Mouse (Mus musculus) liver, embryonic 16.5 days (tissue): ENCODE data around the gene Tor1a. TPM values are rescaled to one million over a fixed set of nuclear protein-coding genes. Genes with fewer than 3 reads are reported as not detected.
"Not testable (repeated sequence)": the region's sequence is repeated elsewhere in the genome, so short reads cannot be mapped to it uniquely, and the experiment has no call there.

Experiments used
- ATAC-seq: fragments of 200-750 bp; cut with Nextera tagmentation; 2 replicates; pipeline ENCODE4 v1.8.0; 2017; ENCODE audit warnings: low read depth, mild to moderate bottlenecking, moderate number of reproducible peaks, moderate library complexity
- H3K27ac ChIP-seq: fragments of 300-500 bp; sonication (generic); 2 replicates; pipeline ENCODE4 v1.5.1; 2014; ENCODE audit warnings: mild to moderate bottlenecking, low read length
- H3K27me3 ChIP-seq: fragments of 300-500 bp; sonication (generic); 2 replicates; pipeline ENCODE4 v1.6.1; 2014; ENCODE audit warnings: low read depth, low read length, mixed read lengths; ENCODE audit not compliant: control insufficient read depth, insufficient read depth
- H3K36me3 ChIP-seq: fragments of 300-500 bp; sonication (generic); 2 replicates; pipeline ENCODE4 v1.6.1; 2014; ENCODE audit warnings: mild to moderate bottlenecking; ENCODE audit not compliant: control insufficient read depth, insufficient read depth
- H3K4me1 ChIP-seq: fragments of 300-500 bp; sonication (generic); 2 replicates; pipeline ENCODE4 v1.6.1; 2014; ENCODE audit warnings: low read depth, low read length, mixed read lengths; ENCODE audit not compliant: control insufficient read depth
- H3K4me2 ChIP-seq: fragments of 300-500 bp; sonication (generic); 2 replicates; pipeline ENCODE4 v1.6.1; 2014; ENCODE audit warnings: low read depth, low read length, mixed read lengths
- H3K4me3 ChIP-seq: fragments of 300-500 bp; sonication (generic); 2 replicates; pipeline ENCODE4 v1.5.1; 2014; ENCODE audit warnings: low read depth, mild to moderate bottlenecking, low read length
- H3K9ac ChIP-seq: fragments of 300-500 bp; sonication (generic); 2 replicates; pipeline ENCODE4 v1.6.1; 2014; ENCODE audit warnings: low read depth, low read length
- H3K9me3 ChIP-seq: fragments of 300-500 bp; sonication (generic); replicated peaks from 2 replicates; pipeline ENCODE4 v1.6.1; 2016; ENCODE audit warnings: low read length; ENCODE audit not compliant: control insufficient read depth
- WGBS: fragments of 180-500 bp; shearing (Covaris S2); extraction: QIAGEN DNeasy Blood & Tissue Kit; methylation state at CpG from one replicate; pipeline ENCODE4 v1.1.7; 2014; ENCODE audit not compliant: insufficient replicate concordance; 5-methylcytosine and 5-hydroxymethylcytosine counted together
- polyA plus RNA-seq: library from polyadenylated mRNA; unstranded; fragments of >200 nt; fragmentation: Nextera tagmentation; extraction: Ambion mirVana; gene quantifications from 2 replicates; pipeline ENCODE4 v1.2.1, GENCODE M21; 2015

Tor1a gene
- polyA plus RNA-seq, 1 experiment from 2014 or later, result 36.3 TPM

DNA sequence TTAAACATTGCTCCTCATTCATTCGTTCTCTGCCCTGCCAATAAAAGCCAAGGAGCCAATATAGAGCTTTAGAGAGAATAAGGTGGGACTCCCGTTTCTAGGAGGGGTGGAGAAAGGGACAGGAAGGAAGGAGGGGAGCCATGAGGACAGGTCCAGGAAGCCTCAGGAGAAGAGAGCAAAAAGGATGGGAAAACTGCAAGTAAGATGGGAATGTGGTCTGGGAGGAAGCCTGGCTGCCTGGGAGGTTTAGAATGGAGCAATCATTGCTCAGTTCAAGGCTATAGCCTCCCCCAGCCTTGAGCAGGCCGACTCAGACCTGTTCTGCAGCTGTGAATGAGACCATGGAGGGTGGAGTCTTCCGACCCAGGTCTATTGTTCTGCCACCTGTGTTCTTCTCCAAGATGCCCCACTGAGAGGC lies 29.1 kb downstream of the Tor1a start:
- Histone ChIP-seq H3K27me3 (no peaks in the 10 kb centered on the region), H3K4me3 (no peak overlapping the region), H3K27ac (no peak overlapping the region), H3K9ac (no peak overlapping the region), H3K4me1 (no peaks in the 10 kb centered on the region; the same call in 1 of the 2 replicates), H3K4me2 (no peak overlapping the region), H3K36me3 (no peaks in the 10 kb centered on the region), H3K9me3 (no peaks in the 10 kb centered on the region)
- ATAC-seq, result no peak
- WGBS, result 39% methylated on average over 4 of the region's 4 CpGs

DNA sequence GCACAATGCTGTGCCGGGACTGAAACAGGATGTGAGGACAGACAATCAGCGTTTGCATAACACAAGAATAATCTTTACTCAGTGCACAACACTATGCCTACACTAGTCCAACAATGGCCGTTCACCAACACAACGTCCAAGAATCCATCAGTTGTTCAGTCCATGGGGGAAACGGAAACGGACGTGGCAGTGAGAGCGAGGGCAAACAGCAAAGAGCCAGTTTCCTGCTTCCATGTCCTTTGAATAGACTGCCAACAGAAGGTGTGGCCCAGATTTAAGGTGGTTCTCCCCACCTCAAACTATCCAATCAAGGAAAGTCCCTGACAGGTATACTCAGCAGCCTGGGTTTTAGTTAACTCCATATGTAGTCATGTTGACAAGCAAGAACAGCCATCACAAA lies 30.0 kb downstream of the Tor1a start:
- 49% methylated on average over 8 of the region's 8 CpGs for WGBS
- Histone ChIP-seq H3K9me3 (no peaks in the 10 kb centered on the region), H3K4me2 (no peak overlapping the region), H3K4me3 (no peak overlapping the region), H3K9ac (no peak overlapping the region), H3K27me3 (no peaks in the 10 kb centered on the region), H3K36me3 (no peaks in the 10 kb centered on the region), H3K27ac (no peak overlapping the region), H3K4me1 (no peaks in the 10 kb centered on the region; the same call in 1 of the 2 replicates)
- no peak for ATAC-seq

DNA sequence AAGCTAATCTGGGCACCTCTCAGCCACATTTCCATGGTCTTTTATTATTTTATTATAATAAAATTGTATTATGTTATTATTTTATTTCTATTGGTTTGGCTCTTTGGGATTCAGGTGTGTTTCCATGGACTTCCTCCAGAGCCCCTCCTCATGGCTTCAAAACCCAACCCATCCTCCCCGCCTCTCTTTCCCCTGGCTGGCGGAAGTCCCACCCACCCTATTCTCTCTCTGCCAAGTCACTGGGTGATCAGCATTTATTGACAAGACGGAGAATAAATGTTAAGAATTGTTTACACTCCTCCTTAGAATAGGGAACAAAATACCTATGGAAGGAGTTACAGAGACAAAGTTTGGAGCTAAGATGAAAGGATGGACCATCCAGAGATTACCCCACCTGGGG lies 30.9 kb downstream of the Tor1a start:
- no peaks in the 10 kb centered on the region for H3K27me3 ChIP-seq
- ATAC-seq, result no peak
- no peak overlapping the region for H3K9ac ChIP-seq
- WGBS, result 56% methylated on average over 3 of the region's 3 CpGs
- no peaks in the 10 kb centered on the region; the same call in 1 of the 2 replicates for H3K4me1 ChIP-seq
- no peak overlapping the region for H3K4me2 ChIP-seq
- no peaks in the 10 kb centered on the region for H3K9me3 ChIP-seq
- no peaks in the 10 kb centered on the region for H3K36me3 ChIP-seq
- H3K4me3 ChIP-seq, result no peak overlapping the region
- H3K27ac ChIP-seq, result no peak overlapping the region

DNA sequence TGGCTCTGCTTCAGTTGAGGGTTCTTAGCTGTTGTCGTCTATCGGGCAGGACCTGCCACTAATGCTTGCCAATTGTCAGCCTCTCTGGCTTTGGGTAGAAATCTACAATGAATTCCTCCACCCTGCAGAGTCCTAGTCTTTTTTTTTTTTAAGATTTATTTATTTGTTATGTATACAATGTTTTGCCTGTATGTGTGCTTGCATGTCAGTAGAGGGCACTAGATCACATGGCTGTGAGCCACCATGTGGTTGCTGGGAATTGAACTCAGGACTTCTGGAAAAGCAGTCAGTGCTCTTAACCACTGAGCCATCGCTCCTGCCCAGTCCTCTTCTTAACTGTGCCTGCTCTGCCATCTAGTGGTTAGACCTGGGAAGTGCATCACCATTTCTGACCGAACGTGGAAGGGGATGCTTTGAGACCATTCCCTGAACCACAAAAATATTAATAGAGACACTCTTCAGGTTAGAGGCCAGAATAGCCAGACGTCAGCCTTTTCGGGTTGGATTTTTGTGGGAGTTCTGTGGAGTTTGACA lies 33.7 kb downstream of the Tor1a start:
- H3K27ac ChIP-seq, result no peak overlapping the region
- H3K4me3 ChIP-seq, result no peak overlapping the region
- ATAC-seq, result no peak
- peaks cover 9% of the 10 kb centered on the region for H3K4me1 ChIP-seq
- H3K9me3 ChIP-seq, result no peaks in the 10 kb centered on the region
- 16% methylated on average over 7 of the region's 7 CpGs for WGBS
- no peaks in the 10 kb centered on the region for H3K27me3 ChIP-seq
- no peak overlapping the region for H3K4me2 ChIP-seq
- no peak overlapping the region for H3K9ac ChIP-seq
- H3K36me3 ChIP-seq, result no peaks in the 10 kb centered on the region

DNA sequence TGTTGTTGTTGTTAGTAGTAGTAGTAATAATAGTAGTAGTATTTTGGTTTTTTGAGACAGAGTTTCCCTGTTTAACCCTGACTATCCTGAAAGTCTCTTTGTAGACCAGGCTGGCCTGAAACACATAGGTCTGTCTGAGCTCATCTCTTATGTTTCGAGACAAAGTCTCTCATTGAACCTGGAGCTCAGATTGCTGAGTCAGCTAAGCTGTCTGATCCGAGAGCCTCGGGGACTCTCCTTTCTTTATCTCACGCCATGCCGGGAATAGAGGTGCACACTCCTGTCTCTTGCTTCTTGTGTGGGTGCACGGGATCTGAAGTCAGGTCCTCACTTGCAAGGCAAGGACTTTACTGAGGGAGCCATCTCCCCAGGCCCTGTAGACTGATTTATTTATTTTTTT lies 34.7 kb downstream of the Tor1a start:
- Histone ChIP-seq H3K9me3 (no peaks in the 10 kb centered on the region), H3K36me3 (no peaks in the 10 kb centered on the region), H3K4me3 (no peak overlapping the region), H3K9ac (no peak overlapping the region), H3K27me3 (no peaks in the 10 kb centered on the region), H3K27ac (no peak overlapping the region), H3K4me1 (peaks cover 17% of the 10 kb centered on the region), H3K4me2 (no peak overlapping the region)
- WGBS, result 63% methylated on average over 6 of the region's 6 CpGs
- no peak for ATAC-seq

DNA sequence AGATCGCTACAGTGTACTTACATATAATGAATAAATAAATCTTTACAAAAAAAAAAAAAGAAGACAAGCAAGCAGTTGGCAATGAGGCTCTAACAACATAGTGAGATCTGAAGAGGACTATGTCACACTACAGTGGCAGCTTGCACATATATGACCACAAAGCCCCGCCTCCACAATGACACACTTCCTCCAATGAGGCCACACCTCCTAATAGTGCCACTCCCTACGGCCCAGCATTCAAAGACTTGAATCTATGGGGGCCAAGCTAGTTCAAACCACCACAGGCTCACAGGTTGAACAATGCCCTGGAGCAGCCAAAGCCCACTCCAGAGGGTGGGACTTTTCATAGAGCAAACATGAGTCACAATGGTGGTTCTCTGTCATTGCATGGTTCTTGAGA lies 35.8 kb downstream of the Tor1a start:
- no peak overlapping the region for H3K27ac ChIP-seq
- no peaks in the 10 kb centered on the region for H3K9me3 ChIP-seq
- WGBS, result 51% methylated on average over 3 of the region's 3 CpGs
- H3K4me2 ChIP-seq, result no peak overlapping the region
- no peak overlapping the region for H3K9ac ChIP-seq
- no peak overlapping the region for H3K4me3 ChIP-seq
- no peaks in the 10 kb centered on the region for H3K36me3 ChIP-seq
- ATAC-seq, result no peak
- H3K27me3 ChIP-seq, result no peaks in the 10 kb centered on the region
- H3K4me1 ChIP-seq, result peaks cover 17% of the 10 kb centered on the region

DNA sequence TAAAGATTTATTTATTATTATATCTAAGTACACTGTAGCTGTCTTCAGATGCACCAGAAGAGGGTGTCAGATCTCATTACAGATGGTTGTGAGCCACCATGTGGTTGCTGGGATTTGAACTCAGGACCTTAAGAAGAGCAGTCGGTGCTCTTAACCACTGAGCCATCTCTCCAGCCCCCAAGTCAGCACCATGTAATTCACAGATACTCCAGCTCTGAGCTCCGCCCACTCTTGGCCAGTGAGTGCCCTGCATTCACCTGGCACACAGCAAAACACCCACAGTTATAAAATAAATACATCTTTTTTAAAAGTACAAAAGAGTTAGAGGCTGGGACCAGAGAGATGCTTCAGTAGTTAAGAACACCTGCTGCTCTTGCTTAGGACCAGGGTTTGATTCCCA lies 36.9 kb downstream of the Tor1a start:
- ATAC-seq, H3K9me3 ChIP-seq, H3K9ac ChIP-seq, H3K27ac ChIP-seq, H3K4me2 ChIP-seq, H3K27me3 ChIP-seq, H3K36me3 ChIP-seq, H3K4me3 ChIP-seq: not testable (repeated sequence)
- 60% methylated on average over 2 of the region's 2 CpGs for WGBS
- H3K4me1 ChIP-seq, result peaks cover 17% of the 10 kb centered on the region

DNA sequence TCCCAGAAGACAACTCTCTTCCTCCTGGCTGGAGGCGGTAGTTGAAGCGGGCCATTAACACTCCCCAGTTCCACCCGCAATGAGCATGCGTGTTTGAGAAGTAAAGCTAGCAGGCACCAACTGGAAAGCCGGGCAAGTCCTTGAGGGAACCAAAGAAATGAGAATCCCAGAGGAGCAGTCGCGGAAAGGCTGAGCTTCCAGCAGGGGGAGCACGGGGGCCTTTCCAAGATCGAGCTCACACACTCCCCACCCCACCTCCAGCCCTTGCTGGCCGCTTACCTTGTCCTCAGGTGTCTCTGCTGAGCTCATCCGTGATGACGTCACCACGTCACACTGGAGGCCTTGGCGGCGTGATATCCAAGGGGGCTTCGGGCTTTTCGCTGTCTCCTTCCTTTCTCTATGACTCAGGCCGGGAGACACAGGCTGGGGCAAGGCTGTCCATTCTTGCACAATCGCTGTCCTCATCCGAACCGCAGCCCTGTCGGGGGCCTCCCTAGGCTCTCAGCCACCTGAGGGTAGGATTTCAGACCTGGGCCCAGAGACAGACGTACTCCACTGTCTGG lies 38.2 kb downstream of the Tor1a start, which contains the start of gene Ptges:
Gene Ptges, minus strand, starts transcription at position 381 of the 563 bp plus-strand sequence.
- H3K4me3 ChIP-seq, result peak within 1 kb of the TSS; percentile 52
- peak within 1 kb of the TSS; percentile 50 for H3K27ac ChIP-seq
- peaks cover 17% of the 10 kb centered on the region for H3K4me1 ChIP-seq
- no peaks in the 10 kb centered on the region for H3K36me3 ChIP-seq
- H3K4me2 ChIP-seq, result peak within 1 kb of the TSS; percentile 65
- no peaks in the 10 kb centered on the region for H3K9me3 ChIP-seq
- peak; percentile 30; the same call in 1 of the 2 replicates for ATAC-seq
- no peaks in the 10 kb centered on the region for H3K27me3 ChIP-seq
- peak within 1 kb of the TSS; percentile 43; the same call in 1 of the 2 replicates for H3K9ac ChIP-seq
- WGBS, result 2% methylated on average over 23 of the region's 23 CpGs

DNA sequence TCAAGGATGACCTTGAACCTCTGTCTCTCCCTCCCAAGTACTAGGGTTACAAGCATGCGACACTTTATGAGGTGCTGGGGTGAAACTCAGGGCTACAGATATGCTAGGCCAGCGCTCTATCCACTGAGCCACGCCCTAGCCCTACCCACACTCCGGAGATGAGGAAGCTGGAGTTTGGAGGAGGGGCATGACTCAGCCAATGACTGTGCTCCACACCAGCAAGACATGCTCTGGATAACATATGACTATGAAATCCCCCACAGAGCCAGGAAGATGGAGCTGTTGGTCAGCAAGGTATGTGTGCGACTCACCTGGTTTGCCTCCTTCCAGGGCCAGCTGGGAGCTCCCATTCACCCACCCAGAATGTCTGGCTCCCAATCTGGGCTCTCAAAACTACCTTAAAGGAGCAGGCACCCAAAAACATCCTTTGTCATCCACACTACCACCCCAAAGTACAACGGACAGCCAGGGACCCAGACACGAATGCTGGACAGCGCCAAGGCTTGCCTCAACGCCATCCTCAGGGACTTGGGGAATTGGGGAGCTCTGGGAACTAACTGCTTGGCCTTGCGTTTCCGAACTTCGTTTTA lies 38.7 kb downstream of the Tor1a start:
- H3K4me1 ChIP-seq, result peaks cover 17% of the 10 kb centered on the region
- peak overlapping the region; percentile 50 for H3K27ac ChIP-seq
- no peaks in the 10 kb centered on the region for H3K36me3 ChIP-seq
- peak overlapping the region; percentile 65 for H3K4me2 ChIP-seq
- peak; percentile 92 for ATAC-seq
- H3K9me3 ChIP-seq, result no peaks in the 10 kb centered on the region
- WGBS, result 15% methylated on average over 12 of the region's 12 CpGs
- H3K4me3 ChIP-seq, result peak overlapping the region; percentile 52
- H3K27me3 ChIP-seq, result no peaks in the 10 kb centered on the region
- H3K9ac ChIP-seq, result peak overlapping the region; percentile 43; the same call in 1 of the 2 replicates
